Mouse (Mus musculus): ENCODE results near the gene Hist1h4j. TPM values are rescaled to one million over a fixed set of nuclear protein-coding genes. Genes with fewer than 3 reads are reported as not detected.

The Hist1h4j gene
- polyA plus RNA-seq, 1 experiment = 0.75 TPM

GRCm38 (mm10) chr13:21784311-21784710, 49.4 kb downstream of the Hist1h4j start:
- Histone ChIP-seq H3K27ac (ENCODE audit: insufficient read depth, low read depth, low read length) (no peak overlapping the region), H3K36me3 (ENCODE audit: control insufficient read depth, insufficient read depth, low read length) (no peaks in the 10 kb centered on the region), H3K4me3 (ENCODE audit: insufficient read depth, low read depth, low read length) (no peak overlapping the region), H3K27me3 (replicated peaks; ENCODE audit: control insufficient read depth, insufficient read depth, low read length) (no peaks in the 10 kb centered on the region; the same call in none of the 2 replicates), H3K4me1 (ENCODE audit: control insufficient read depth, insufficient read depth, low read length) (no peaks in the 10 kb centered on the region; the same call in 1 of the 2 replicates)
- no peak for DNase-seq
- WGBS = 58% methylated on average over 6 of the region's 6 CpGs
- TF ChIP-seq CTCF (conservative IDR thresholded peaks at IDR 0.05; ENCODE audit: insufficient read depth, insufficient read length, low read depth, low read length) (no peak), POLR2A (IDR thresholded peaks at IDR 0.05; ENCODE audit: low read depth, low read length) (no peak)

Other genes with a start within 250 kb of the Hist1h4j start
- gene AK157302, start 239.8 kb upstream of the Hist1h4j start, polyA plus RNA-seq (2012; rRNA removed) = 0.26 and 0.34 TPM in 2 replicates
- 54.6 and 55.1 TPM in 2 replicates for gene Gm11273, start 233.6 kb upstream of the Hist1h4j start, polyA plus RNA-seq (2012; rRNA removed)
- gene Zkscan8, start 203.9 kb upstream of the Hist1h4j start, polyA plus RNA-seq (2012; rRNA removed) = 3.0 and 4.2 TPM in 2 replicates
- not detected in 2 replicates for gene Olfr1366, start 192.3 kb upstream of the Hist1h4j start, polyA plus RNA-seq (2012; rRNA removed)
- gene Olfr1535, start 175.2 kb upstream of the Hist1h4j start, polyA plus RNA-seq (2012; rRNA removed) = not detected in 2 replicates
- gene Olfr1364, start 153.3 kb upstream of the Hist1h4j start, polyA plus RNA-seq (2012; rRNA removed) = not detected in 2 replicates
- gene Olfr1362, start 121.0 kb upstream of the Hist1h4j start, polyA plus RNA-seq (2012; rRNA removed) = not detected in 2 replicates
- not detected in 2 replicates for gene Olfr11, start 92.5 kb upstream of the Hist1h4j start, polyA plus RNA-seq (2012; rRNA removed)
- not detected in 2 replicates for gene Olfr1361, start 71.7 kb upstream of the Hist1h4j start, polyA plus RNA-seq (2012; rRNA removed)
- gene Olfr1360, start 57.7 kb upstream of the Hist1h4j start, polyA plus RNA-seq (2012; rRNA removed) = not detected in 2 replicates
- not detected in 2 replicates for gene Olfr1359, start 37.0 kb upstream of the Hist1h4j start, polyA plus RNA-seq (2012; rRNA removed)
- 1.0 TPM in 1 of 2 replicates, not detected in the other for gene Hist1h2bl, start 18.9 kb upstream of the Hist1h4j start, polyA plus RNA-seq (2012; rRNA removed)
- 0.49 and 1.2 TPM in 2 replicates for gene Hist1h2ai, start 18.6 kb upstream of the Hist1h4j start, polyA plus RNA-seq (2012; rRNA removed)
- gene Hist1h3h, start 17.4 kb upstream of the Hist1h4j start, polyA plus RNA-seq (2012; rRNA removed) = 1.1 and 2.2 TPM in 2 replicates
- 0.24 and 0.38 TPM in 2 replicates for gene Hist1h2bm, start 13.0 kb upstream of the Hist1h4j start, polyA plus RNA-seq (2012; rRNA removed)
- gene Hist1h4k, start 15.4 kb downstream of the Hist1h4j start, polyA plus RNA-seq (2012; rRNA removed) = 2.6 and 6.8 TPM in 2 replicates
- 0.72 and 0.77 TPM in 2 replicates for gene Hist1h2ak, start 18.8 kb downstream of the Hist1h4j start, polyA plus RNA-seq (2012; rRNA removed)
- not detected in 2 replicates for gene Hist1h2bn, start 19.1 kb downstream of the Hist1h4j start, polyA plus RNA-seq (2012; rRNA removed)
- gene Hist1h1b, start 45.6 kb downstream of the Hist1h4j start, polyA plus RNA-seq (2012; rRNA removed) = 0.14 TPM in 1 of 2 replicates, not detected in the other
- 1.1 and 3.3 TPM in 2 replicates for gene Hist1h3i, start 48.3 kb downstream of the Hist1h4j start, polyA plus RNA-seq (2012; rRNA removed)
- gene Hist1h2an, start 52.2 kb downstream of the Hist1h4j start, polyA plus RNA-seq (2012; rRNA removed) = 0.33 TPM in 1 of 2 replicates, not detected in the other
- gene Hist1h2bp, start 52.4 kb downstream of the Hist1h4j start, polyA plus RNA-seq (2012; rRNA removed) = 0.43 TPM in 1 of 2 replicates, not detected in the other
- 1.4 and 2.7 TPM in 2 replicates for gene Hist1h2bq, start 75.1 kb downstream of the Hist1h4j start, polyA plus RNA-seq (2012; rRNA removed)
- gene Hist1h2ao, start 75.4 kb downstream of the Hist1h4j start, polyA plus RNA-seq (2012; rRNA removed) = not detected in 2 replicates
- gene Hist1h4m, start 76.7 kb downstream of the Hist1h4j start, polyA plus RNA-seq (2012; rRNA removed) = not detected in 2 replicates
- gene Hist1h4n, start 97.1 kb downstream of the Hist1h4j start, polyA plus RNA-seq (2012; rRNA removed) = 3.6 and 5.2 TPM in 2 replicates
- gene Hist1h2ap, start 98.4 kb downstream of the Hist1h4j start, polyA plus RNA-seq (2012; rRNA removed) = 7.6 and 8.6 TPM in 2 replicates
- gene Hist1h2br, start 98.7 kb downstream of the Hist1h4j start, polyA plus RNA-seq (2012; rRNA removed) = 1.3 and 2.1 TPM in 2 replicates
- gene Zfp184, start 210.0 kb downstream of the Hist1h4j start, polyA plus RNA-seq (2012; rRNA removed) = 0.39 and 0.44 TPM in 2 replicates
- 0.04 and 0.06 TPM in 2 replicates for gene Pom121l2, start 246.1 kb downstream of the Hist1h4j start, polyA plus RNA-seq (2012; rRNA removed)

All from kidney, adult 2 months (tissue).